Mouse (Mus musculus): ENCODE measurements around the gene Rhoc.

DNA sequence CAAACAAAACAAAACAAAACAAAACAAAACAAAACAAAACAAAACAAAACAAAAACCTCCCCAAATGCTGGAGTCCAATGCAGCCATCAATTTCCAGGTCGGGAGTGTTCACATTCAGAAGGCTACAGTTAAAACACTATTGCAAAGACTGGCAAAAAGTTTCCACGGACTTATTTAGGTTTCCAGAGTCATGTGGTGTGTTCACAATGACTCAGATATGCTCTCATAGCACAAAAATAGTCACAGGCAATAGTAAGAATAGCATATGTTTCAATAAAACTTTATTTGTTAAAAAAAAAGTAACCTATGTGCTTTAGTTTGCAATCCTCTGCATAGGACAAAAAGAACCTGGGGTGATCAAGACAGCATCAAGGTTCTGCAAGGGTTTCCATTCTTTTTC is 21.0 kb upstream of the Rhoc start:
- no peak for TF ChIP-seq CTCF (conservative IDR thresholded peaks at IDR 0.05; ENCODE audit: low read length)
- no peak for TF ChIP-seq NANOG (IDR thresholded peaks at IDR 0.05; ENCODE audit: borderline replicate concordance, low read length)
- TF ChIP-seq POU5F1 (IDR thresholded peaks at IDR 0.05; ENCODE audit: borderline replicate concordance, low read length): no peak

All from E14TG2a.4 (cell line).